Mouse (Mus musculus) mesoderm, embryonic 11.5 days (tissue): ENCODE measurements around the gene Zfp449.

Experiments used
- DNase-seq: peaks from one replicate; pipeline ENCODE4 v3.0.0-alpha.2; 2012; ENCODE audit warnings: low read depth, low spot score

Gene Zfp449

GRCm38 (mm10) chrX:56346176-56346931 is at the start of gene Zfp449:
Gene Zfp449, plus strand, starts transcription at chrX:56346400.
- DNase-seq: peak; percentile 85

GRCm38 (mm10) chrX:56307597-56307996 is 38.6 kb upstream of the Zfp449 start:
- DNase-seq: no peak

GRCm38 (mm10) chrX:56312813-56313212 is 33.4 kb upstream of the Zfp449 start:
- no peak for DNase-seq

- DNase-seq: no peak
Observed at GRCm38 (mm10) chrX:56322096-56322495, 24.1 kb upstream of the Zfp449 start.

GRCm38 (mm10) chrX:56322731-56323130 is 23.5 kb upstream of the Zfp449 start:
- DNase-seq: no peak

DNA sequence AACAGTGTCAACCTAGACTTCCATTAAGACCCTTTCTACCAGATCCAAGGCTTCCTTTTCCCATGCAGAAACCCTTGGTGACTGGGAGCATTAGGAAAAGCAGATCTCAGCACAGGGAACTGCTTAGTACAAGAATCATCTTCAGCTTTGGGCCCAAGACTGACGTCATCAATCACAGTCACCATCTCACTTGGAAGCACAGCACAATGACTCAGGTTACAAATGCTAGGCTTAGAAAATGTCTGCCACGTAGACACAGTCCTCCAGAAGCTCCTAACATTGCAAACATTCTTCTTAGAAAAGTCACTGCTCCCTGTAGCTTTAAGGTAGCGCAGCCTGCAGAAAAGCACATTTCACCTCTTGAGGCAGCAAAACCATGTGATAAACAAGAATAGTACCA is 14.2 kb upstream of the Zfp449 start:
- no peak for DNase-seq

DNA sequence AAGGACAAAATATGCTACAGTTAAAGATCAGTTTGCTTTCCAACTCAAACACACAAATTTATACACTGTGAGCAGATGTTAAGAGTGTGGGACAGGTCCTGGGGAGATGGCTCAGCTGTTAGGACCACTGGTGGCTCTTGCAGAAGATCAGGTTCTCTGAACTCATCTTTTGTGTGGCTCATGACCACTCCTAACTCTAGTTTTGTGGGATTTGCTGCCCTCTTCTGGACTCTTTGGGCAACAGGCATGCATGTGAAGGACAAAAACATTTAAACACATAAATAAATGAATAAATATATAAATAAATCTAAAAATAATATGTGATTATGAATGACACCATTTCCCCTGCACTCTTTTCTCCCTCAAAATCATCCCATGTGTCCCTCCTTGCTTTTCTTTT is 5.9 kb upstream of the Zfp449 start:
- DNase-seq: peak; percentile 40

DNA sequence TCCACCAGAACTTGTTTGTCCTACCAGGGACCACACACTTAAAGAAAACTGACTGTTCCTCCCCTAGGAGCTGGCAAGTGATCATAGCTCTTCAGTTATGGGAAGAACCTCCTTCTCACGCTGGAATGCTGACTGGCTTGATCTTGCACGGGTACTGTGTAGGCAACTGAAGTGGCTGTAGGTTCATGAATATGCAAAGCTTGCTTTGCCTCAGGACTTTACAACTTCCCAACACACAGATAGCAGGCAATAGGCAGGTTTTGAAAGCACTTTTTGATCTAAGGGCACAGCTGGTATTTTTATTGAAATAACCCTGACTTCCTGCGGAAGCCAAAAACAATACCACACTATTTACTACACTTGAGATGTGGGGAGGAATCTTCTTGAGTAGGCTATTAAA is 3.3 kb upstream of the Zfp449 start:
- DNase-seq: no peak

GRCm38 (mm10) chrX:56346932-56347253 is 693 bp downstream of the Zfp449 start:
- DNase-seq: peak; percentile 1

DNA sequence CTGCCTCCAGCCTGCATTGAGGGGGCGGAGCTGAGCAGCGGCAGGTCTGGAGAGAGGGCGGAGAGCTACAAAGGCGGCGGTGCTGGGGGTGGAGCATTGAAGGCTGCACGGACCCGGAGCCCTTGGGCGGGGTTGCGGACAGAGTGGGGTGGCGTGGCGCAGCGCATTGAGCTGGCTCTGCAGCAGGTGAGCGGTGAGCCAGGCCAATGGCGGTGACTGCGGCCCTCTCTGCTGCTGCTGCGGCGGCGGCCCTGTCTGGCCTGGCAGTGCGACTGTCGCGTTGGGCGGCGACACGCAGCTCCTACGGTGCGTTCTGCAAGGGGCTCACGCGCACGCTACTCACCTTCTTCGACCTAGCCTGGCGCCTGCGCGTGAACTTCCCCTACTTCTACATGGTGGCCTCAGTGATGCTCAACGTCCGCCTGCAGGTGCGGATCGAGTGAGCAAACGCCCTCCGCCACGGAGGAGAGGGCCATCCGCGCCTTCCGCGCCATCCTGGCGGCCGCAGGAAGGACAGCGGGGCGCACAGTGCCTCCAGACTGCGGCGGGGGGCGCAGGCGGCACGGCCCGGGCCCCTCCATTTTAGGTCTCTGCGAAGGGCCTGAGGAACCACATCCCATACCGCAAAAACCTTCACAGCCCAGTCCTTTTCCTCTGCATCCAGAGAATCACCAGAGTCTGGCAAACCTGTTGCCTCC is 28.4 kb downstream of the Zfp449 start, which contains the start of gene Smim10l2a:
TSS of gene Smim10l2a (plus strand) at position 156 of the 698 bp plus-strand sequence.
- DNase-seq: peak; percentile 43

DNA sequence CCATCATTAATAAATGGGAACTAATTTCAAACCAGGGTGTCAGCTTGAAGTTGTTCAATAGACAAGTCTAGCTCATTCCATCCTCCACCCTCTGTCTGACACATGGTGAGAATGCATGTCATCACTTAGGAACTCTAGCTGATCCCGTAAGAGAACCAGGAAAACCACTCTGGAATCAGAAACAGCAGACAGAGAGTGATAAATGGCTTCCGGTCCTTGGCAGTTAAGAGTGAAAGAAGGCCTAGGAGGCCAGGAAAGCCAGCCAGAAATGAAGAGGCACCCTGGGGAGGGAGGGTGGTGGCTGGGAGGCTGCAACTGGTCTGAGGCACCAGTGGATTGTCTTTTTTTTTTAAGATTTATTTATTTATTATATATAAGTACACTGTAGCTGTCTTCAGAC is 34.7 kb downstream of the Zfp449 start:
- DNase-seq: no peak

DNA sequence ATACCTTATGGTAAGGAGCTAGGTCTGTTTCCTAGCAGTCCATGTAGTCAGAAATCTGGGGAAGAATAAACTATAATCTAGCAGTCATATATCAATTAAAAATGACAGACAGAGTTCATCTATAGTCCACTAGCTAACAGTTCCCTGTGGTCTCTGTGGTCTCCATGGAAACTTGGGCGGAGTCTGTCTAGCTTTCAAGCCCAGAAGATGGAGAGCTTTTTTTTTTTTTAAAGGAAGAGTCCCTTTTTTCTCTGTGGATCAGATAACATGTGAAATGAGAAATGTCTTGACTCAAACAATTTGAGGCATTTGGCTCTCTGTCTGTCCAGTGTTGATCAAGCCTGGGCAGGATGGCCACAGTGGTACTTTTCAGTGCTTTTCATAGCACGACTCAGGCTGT is 37.9 kb downstream of the Zfp449 start:
- peak; percentile 58 for DNase-seq

- DNase-seq: no peak
Observed at GRCm38 (mm10) chrX:56404646-56405045, 58.4 kb downstream of the Zfp449 start.

GRCm38 (mm10) chrX:56405482-56405881 is 59.3 kb downstream of the Zfp449 start:
- no peak for DNase-seq

DNA sequence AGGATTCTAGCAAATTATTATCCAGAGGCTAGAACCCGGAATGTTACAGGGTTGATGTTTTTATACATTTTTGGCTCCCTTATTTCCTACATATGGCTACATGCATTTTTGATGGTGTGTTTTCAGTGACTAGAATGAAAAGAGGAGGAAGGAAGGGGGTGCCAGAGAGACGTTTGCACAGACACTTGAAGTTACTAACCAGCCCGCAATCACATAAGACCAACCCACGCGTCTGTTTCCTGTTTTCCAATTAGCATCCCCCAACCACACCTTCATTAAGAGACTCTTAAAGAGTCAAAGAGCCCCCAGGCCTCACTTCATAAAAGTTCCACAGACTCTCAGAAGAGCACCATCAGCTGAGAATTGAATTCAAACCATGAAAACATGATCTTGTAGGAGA is 59.9 kb downstream of the Zfp449 start:
- DNase-seq: no peak
